Mouse (Mus musculus) embryonic facial prominence, embryonic 13.5 days (tissue): ENCODE data around the gene Afap1l2. TPM values are rescaled to one million over a fixed set of nuclear protein-coding genes. Genes with fewer than 3 reads are reported as not detected.
A peak's percentile ranks its signal among the peaks of the same experiment; 100 is the strongest.

Experiments
- ATAC-seq: fragments of 200-750 bp; cut with Nextera tagmentation; 2 replicates; pipeline ENCODE4 v1.8.0; 2017; ENCODE audit warnings: low read depth; ENCODE audit not compliant: insufficient number of reproducible peaks, insufficient read depth, low FRiP score, low TSS enrichment
- H3K27ac ChIP-seq: fragments of 300-500 bp; sonication (generic); 2 replicates; pipeline ENCODE4 v1.5.1; 2015; ENCODE audit warnings: moderate library complexity, mild to moderate bottlenecking, inconsistent platforms
- H3K27me3 ChIP-seq: fragments of 300-500 bp; sonication (generic); 2 replicates; pipeline ENCODE4 v1.6.1; 2015; ENCODE audit warnings: mild to moderate bottlenecking, inconsistent platforms
- H3K36me3 ChIP-seq: fragments of 300-500 bp; sonication (generic); 2 replicates; pipeline ENCODE4 v1.6.1; 2015; ENCODE audit warnings: mild to moderate bottlenecking, inconsistent platforms
- H3K4me1 ChIP-seq: fragments of 300-500 bp; sonication (generic); 2 replicates; pipeline ENCODE4 v1.6.1; 2015; ENCODE audit warnings: inconsistent platforms
- H3K4me2 ChIP-seq: fragments of 300-500 bp; sonication (generic); 2 replicates; pipeline ENCODE4 v1.6.1; 2015; ENCODE audit warnings: moderate library complexity, mild to moderate bottlenecking, inconsistent platforms
- H3K4me3 ChIP-seq: fragments of 300-500 bp; sonication (generic); 2 replicates; pipeline ENCODE4 v1.5.1; 2015; ENCODE audit warnings: mild to moderate bottlenecking, inconsistent platforms
- H3K9ac ChIP-seq: fragments of 300-500 bp; sonication (generic); 2 replicates; pipeline ENCODE4 v1.6.1; 2015; ENCODE audit warnings: mild to moderate bottlenecking, inconsistent platforms
- H3K9me3 ChIP-seq: fragments of 300-500 bp; sonication (generic); 2 replicates; pipeline ENCODE4 v1.6.1; 2016; ENCODE audit warnings: inconsistent platforms
- WGBS: fragments of 180-500 bp; shearing (Covaris S2); methylation state at CpG from one replicate; pipeline ENCODE4 v1.1.7; 2015; ENCODE audit warnings: mixed read lengths; 5-methylcytosine and 5-hydroxymethylcytosine counted together
- polyA plus RNA-seq: library from polyadenylated mRNA; unstranded; fragments of >200 nt; fragmentation: Nextera tagmentation; extraction: Ambion mirVana; gene quantifications from 2 replicates; pipeline ENCODE4 v1.2.1, GENCODE M21; 2015

Gene Afap1l2
- polyA plus RNA-seq, 1 experiment from 2014 or later = 9.3 TPM

DNA sequence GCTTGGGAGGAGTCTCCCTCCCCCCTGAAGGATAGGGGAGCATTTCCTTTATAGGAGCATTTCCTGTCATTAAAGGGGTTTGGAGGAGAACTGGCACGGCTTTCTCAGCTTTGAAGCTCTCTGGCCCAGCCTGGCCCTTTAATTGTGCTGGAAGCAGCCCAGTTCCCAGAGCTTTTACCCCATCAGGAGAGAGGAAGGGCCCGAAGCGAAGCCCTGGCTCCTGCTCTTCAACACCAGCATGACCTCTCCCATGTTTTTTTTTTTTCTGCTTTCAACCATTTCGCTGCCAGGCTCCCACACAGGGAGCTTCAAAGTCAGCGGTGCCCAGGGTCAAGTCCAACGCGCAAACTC, 4.6 kb downstream of the Afap1l2 start:
- Histone ChIP-seq H3K36me3 (no peaks in the 10 kb centered on the region), H3K27ac (no peak overlapping the region), H3K27me3 (peaks cover 18% of the 10 kb centered on the region), H3K9ac (no peak overlapping the region), H3K4me1 (peaks cover 53% of the 10 kb centered on the region), H3K4me2 (no peak overlapping the region), H3K4me3 (no peak overlapping the region), H3K9me3 (no peaks in the 10 kb centered on the region)
- ATAC-seq = no peak
- WGBS = 44% methylated on average over 7 of the region's 7 CpGs

DNA sequence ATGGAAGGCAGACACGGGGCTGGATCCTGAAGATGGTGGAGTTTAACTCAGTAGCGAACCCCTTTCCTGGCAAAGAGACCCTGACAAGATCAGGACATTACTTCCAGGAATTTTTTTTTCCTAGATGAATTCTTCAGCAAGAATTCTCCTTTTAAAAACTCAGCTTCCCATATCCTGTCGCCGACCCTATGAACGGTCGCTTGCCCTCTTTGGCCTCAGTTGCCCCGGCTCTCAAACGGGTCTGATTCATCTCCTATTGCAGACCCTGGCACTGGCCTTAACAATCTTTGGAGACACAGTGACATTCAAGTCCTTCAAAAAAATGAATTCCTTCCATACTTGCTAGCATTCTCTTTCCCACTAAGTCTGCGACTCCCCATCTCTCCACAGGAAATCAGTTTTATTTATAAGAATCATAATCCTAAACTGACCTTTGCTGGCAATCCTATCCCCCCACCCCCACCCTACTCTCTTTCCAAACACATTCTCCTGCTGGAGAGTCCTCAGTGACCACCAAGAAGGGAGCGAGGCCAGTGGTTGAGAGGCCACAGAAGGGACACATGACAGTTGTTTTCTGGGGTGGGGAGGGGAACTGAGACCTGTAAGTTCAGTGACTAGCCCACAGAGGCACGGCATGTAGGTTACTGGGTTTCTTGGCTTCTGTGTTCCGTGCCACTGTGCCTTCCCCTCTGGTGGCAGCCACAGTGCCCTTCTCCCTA, 5.1 kb downstream of the Afap1l2 start:
- no peak overlapping the region for H3K4me2 ChIP-seq
- 56% methylated on average over 12 of the region's 12 CpGs for WGBS
- no peak overlapping the region for H3K27ac ChIP-seq
- ATAC-seq = no peak
- H3K9ac ChIP-seq = no peak overlapping the region
- no peak overlapping the region for H3K4me3 ChIP-seq
- no peaks in the 10 kb centered on the region for H3K36me3 ChIP-seq
- H3K4me1 ChIP-seq = peaks cover 55% of the 10 kb centered on the region
- H3K9me3 ChIP-seq = no peaks in the 10 kb centered on the region
- H3K27me3 ChIP-seq = peaks cover 16% of the 10 kb centered on the region

DNA sequence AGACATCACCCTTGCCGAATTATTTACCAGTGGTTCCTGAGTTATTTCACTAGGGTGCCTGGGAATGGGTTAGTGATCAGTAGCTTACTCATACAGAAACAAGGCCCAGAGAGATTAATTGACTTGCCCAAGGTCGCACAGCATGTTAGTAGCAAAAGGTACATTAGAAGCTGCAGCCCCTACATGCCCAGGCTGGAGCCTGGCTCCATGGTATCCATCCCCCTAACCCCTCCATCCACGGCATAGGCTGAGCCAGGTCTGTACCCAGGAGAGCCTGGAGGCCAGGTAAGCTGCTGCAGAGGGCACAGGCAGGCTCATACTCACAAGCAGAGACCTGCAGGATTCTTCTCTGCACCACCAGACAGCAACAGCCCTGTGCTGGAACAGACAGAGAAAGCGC, 6.1 kb downstream of the Afap1l2 start:
- Histone ChIP-seq H3K4me1 (peaks cover 55% of the 10 kb centered on the region), H3K9ac (no peak overlapping the region), H3K4me3 (no peak overlapping the region), H3K9me3 (no peaks in the 10 kb centered on the region), H3K27me3 (peaks cover 7% of the 10 kb centered on the region), H3K27ac (no peak overlapping the region), H3K4me2 (no peak overlapping the region), H3K36me3 (no peaks in the 10 kb centered on the region)
- 81% methylated on average over 4 of the region's 4 CpGs for WGBS
- ATAC-seq = no peak

DNA sequence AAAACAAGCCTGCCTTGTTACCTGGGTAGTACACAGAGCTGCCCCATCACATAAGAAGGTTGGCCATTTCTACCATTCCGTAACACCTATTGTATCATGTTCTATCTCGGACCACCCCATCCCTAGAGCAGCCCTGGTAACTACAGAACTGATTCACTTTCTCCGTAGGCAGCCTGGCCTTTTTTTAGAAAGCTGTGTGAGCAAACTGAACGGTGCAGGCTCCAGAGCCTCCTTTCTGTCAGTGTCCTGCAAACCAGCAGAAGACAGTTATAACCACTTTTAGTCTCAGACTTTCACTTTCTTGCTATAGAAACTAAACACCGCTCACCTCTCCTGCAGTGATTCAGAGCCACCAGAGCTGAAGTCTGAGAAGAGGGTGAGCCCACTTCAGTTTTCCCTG, 7.4 kb downstream of the Afap1l2 start:
- 88% methylated on average over 5 of the region's 5 CpGs for WGBS
- Histone ChIP-seq H3K36me3 (no peaks in the 10 kb centered on the region), H3K9ac (no peak overlapping the region), H3K27ac (no peak overlapping the region), H3K4me2 (no peak overlapping the region), H3K4me1 (peaks cover 58% of the 10 kb centered on the region), H3K9me3 (no peaks in the 10 kb centered on the region), H3K27me3 (no peaks in the 10 kb centered on the region), H3K4me3 (no peak overlapping the region)
- ATAC-seq = no peak

DNA sequence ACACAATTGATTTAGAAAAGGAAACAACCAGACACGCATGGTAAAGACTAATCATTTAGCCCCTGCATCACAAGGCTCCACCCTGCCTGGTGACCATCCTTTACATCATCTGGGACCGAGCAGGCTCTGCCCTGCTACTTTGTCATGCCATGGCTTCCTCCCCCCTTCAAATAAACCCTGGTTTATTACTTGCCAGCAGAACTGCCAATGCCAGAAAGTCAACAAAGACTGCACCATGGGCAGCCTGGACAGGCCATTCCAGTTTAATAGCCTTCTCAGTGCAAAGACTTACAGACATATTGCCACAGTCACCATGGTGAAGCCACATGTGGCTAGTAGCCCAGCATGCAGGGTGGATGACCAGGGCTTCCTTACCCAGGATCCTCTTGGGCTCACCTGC, 8.2 kb downstream of the Afap1l2 start:
- no peaks in the 10 kb centered on the region for H3K27me3 ChIP-seq
- H3K9me3 ChIP-seq = no peaks in the 10 kb centered on the region
- 68% methylated on average over 2 of the region's 2 CpGs for WGBS
- no peak overlapping the region for H3K9ac ChIP-seq
- H3K36me3 ChIP-seq = no peaks in the 10 kb centered on the region
- peak overlapping the region; percentile 89; the same call in 1 of the 2 replicates for H3K27ac ChIP-seq
- peaks cover 58% of the 10 kb centered on the region for H3K4me1 ChIP-seq
- no peak overlapping the region for H3K4me3 ChIP-seq
- ATAC-seq = no peak
- no peak overlapping the region for H3K4me2 ChIP-seq

DNA sequence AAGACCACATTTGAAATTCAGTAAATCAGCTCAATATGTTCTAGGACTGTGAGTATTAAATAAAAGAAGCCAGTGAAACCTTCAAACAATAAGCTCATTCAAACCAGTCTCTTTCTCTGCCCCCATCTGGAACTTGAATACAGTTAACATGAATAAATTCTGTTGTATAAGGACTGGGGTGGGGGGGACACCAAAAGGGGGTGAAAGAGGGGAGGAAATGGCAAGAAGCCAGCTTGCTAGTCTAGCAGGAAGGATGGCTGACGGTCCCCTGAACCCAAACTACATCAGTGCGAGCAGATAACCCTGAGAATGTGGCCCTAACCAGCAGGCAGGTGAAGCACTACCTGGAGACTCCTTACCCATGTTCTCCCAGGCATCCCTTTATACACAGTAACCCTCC, 9.1 kb downstream of the Afap1l2 start:
- no peaks in the 10 kb centered on the region for H3K36me3 ChIP-seq
- H3K9me3 ChIP-seq = no peaks in the 10 kb centered on the region
- H3K4me1 ChIP-seq = peaks cover 61% of the 10 kb centered on the region
- WGBS = 34% methylated on average over 2 of the region's 2 CpGs
- no peak overlapping the region for H3K4me2 ChIP-seq
- H3K9ac ChIP-seq = no peak overlapping the region
- no peak overlapping the region for H3K4me3 ChIP-seq
- no peaks in the 10 kb centered on the region for H3K27me3 ChIP-seq
- ATAC-seq = no peak
- H3K27ac ChIP-seq = peak overlapping the region; percentile 89

DNA sequence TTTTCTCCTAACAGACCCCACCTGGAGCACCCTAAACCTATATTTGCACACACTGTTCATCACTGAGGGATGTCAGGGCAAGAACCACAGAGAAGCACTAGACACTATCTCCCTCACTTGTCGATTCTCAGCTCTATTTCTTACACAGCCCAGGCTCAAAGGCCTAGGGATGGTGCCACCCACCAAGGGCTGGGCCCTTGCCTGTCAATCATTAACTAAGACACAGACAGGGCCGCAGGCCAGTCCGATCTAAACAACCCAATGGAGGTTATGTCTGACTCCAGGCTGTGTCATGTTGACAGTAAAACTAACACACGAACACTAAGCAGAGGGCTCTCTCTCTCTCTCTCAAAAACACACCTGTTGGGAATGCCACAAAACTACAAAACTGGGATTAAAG, 9.7 kb downstream of the Afap1l2 start:
- ATAC-seq = no peak
- H3K9ac ChIP-seq = no peak overlapping the region
- H3K36me3 ChIP-seq = no peaks in the 10 kb centered on the region
- no peaks in the 10 kb centered on the region for H3K27me3 ChIP-seq
- H3K4me3 ChIP-seq = no peak overlapping the region
- 61% methylated on average over 4 of the region's 4 CpGs for whole genome bisulfite sequencing
- H3K9me3 ChIP-seq = no peaks in the 10 kb centered on the region
- peak overlapping the region; percentile 89 for H3K27ac ChIP-seq
- H3K4me2 ChIP-seq = no peak overlapping the region
- H3K4me1 ChIP-seq = peaks cover 59% of the 10 kb centered on the region

DNA sequence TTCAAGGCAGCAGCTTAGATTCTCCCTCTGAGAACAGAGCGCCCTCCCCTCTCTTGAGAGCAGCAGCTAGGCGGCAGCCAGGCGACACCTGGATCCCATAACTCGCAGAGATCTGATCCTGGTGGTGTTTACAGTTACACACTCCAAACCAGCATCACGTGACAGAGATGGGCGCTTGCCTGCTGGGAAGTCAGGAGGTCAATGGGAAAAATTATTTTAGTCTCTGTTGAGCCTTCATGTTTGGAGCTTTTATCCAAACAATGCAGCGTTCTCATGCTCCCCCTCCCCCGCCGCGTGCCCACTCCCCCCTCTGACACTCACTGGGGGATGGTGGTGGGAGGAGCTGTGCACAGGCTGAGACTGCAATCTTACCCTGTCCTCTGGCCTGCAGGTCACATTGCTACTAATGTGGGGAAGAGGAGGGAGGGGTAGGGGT, 10.8 kb downstream of the Afap1l2 start:
- Histone ChIP-seq H3K4me3 (peak overlapping the region; percentile 12; the same call in 1 of the 2 replicates), H3K27ac (peak overlapping the region; percentile 89), H3K4me2 (peak overlapping the region; percentile 48), H3K27me3 (no peaks in the 10 kb centered on the region), H3K9me3 (no peaks in the 10 kb centered on the region), H3K36me3 (no peaks in the 10 kb centered on the region), H3K9ac (no peak overlapping the region), H3K4me1 (peaks cover 56% of the 10 kb centered on the region)
- ATAC-seq = peak; percentile 75
- under 1% methylated on average over 10 of the region's 10 CpGs for WGBS

DNA sequence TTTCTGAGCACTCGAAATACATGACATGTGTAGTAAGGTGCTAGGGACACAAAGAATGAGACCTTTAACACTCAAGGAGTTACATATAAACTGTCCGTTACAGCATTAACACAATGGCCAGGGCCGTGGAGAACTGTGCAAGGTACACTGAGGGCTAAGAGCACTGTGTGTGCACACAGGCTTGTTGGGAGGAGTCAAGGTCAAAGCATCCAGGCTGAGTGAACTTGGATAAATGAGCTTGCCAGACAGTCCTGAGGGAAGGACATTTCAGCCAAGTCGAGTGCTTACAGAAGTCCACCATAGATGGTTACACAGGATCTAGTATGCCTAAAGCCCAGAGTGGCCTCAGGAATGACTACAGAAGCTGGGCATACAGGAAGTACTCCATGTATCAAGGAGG, 12.6 kb downstream of the Afap1l2 start:
- Histone ChIP-seq H3K4me3 (no peak overlapping the region), H3K36me3 (no peaks in the 10 kb centered on the region), H3K27me3 (no peaks in the 10 kb centered on the region), H3K4me1 (peaks cover 54% of the 10 kb centered on the region), H3K9ac (no peak overlapping the region), H3K27ac (no peak overlapping the region), H3K9me3 (no peaks in the 10 kb centered on the region), H3K4me2 (no peak overlapping the region)
- no peak for ATAC-seq
- WGBS = 84% methylated on average over 4 of the region's 4 CpGs

DNA sequence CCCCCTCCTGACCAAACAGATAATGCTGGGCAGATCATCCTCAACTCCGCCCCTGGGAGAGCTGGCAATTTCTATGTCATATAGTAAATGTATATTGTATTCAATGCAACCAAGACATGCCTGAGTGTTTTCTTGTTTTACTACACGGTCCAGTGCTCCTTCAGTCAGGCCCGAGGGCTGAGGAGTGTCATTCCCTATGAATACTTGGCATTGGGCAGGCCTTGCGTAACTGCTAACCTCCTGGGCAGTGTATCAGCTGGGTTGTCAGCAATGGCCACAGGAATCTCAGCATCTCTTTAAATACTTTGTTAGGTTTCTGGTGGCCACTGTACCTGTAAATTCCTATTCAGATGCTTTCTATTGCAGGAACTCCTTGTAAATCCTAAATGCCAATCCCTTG, 13.4 kb downstream of the Afap1l2 start:
- Histone ChIP-seq H3K36me3 (no peaks in the 10 kb centered on the region), H3K27me3 (no peaks in the 10 kb centered on the region), H3K4me2 (no peak overlapping the region), H3K9me3 (no peaks in the 10 kb centered on the region), H3K4me3 (no peak overlapping the region), H3K27ac (no peak overlapping the region), H3K9ac (no peak overlapping the region), H3K4me1 (peaks cover 59% of the 10 kb centered on the region)
- ATAC-seq = no peak
- WGBS = 74% methylated on average over 4 of the region's 4 CpGs

DNA sequence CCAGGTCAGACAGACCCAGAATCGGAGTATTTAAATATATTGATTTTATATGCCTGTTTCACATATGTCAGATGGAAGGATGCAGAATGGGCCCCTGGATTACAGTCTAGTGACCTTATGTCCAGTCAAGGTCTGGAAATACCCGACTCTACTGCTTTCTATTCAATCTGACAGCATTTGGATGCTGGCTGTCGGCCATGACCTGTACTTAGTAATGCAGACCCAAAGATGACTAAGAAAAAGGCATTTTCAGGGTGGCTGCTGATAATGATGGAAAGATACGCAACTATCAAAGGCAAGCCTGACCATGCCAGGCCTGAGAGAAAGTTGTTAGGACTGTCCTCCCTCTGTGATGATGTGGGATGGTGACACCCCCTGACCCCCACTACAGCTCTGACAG, 14.3 kb downstream of the Afap1l2 start:
- Histone ChIP-seq H3K27me3 (no peaks in the 10 kb centered on the region), H3K4me1 (peaks cover 57% of the 10 kb centered on the region), H3K9me3 (no peaks in the 10 kb centered on the region), H3K27ac (no peak overlapping the region), H3K36me3 (no peaks in the 10 kb centered on the region), H3K4me3 (no peak overlapping the region), H3K4me2 (no peak overlapping the region), H3K9ac (no peak overlapping the region)
- WGBS = 74% methylated on average over 4 of the region's 4 CpGs
- no peak for ATAC-seq

DNA sequence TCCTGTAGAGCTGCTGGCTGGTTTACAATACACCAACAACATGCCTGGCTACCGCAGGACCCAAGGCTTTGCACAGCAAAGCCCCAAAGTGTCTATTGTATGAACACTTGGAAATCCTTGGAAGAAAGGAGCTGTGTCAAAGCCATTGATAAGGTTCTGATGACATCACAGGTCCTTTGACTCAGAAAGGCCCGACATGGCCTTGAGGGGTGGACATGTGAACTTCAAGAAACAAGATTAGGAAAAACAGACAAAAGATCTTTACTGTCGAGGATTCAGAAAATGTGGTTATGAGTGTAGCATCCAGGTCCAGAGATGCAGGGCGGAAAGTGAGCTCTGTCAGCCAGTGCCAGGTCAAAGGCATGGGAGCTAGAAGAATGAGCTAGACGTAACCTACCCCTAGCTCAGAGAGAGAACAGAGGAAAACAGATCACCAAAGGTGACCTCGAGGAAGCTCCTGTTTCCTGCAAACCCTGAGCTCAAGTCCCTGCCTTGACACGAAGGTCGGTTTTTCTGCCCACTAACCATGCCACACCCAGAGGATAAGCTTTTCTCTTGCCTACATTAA, 15.0 kb downstream of the Afap1l2 start:
- no peak overlapping the region for H3K9ac ChIP-seq
- H3K4me3 ChIP-seq = no peak overlapping the region
- no peaks in the 10 kb centered on the region for H3K27me3 ChIP-seq
- no peak overlapping the region for H3K27ac ChIP-seq
- H3K4me2 ChIP-seq = no peak overlapping the region
- no peak for ATAC-seq
- peaks cover 56% of the 10 kb centered on the region for H3K4me1 ChIP-seq
- H3K36me3 ChIP-seq = no peaks in the 10 kb centered on the region
- no peaks in the 10 kb centered on the region for H3K9me3 ChIP-seq
- 68% methylated on average over 8 of the region's 8 CpGs for WGBS
